9 mouse cellular contexts compared by ENCODE assay signal in the genomic region with DNA sequence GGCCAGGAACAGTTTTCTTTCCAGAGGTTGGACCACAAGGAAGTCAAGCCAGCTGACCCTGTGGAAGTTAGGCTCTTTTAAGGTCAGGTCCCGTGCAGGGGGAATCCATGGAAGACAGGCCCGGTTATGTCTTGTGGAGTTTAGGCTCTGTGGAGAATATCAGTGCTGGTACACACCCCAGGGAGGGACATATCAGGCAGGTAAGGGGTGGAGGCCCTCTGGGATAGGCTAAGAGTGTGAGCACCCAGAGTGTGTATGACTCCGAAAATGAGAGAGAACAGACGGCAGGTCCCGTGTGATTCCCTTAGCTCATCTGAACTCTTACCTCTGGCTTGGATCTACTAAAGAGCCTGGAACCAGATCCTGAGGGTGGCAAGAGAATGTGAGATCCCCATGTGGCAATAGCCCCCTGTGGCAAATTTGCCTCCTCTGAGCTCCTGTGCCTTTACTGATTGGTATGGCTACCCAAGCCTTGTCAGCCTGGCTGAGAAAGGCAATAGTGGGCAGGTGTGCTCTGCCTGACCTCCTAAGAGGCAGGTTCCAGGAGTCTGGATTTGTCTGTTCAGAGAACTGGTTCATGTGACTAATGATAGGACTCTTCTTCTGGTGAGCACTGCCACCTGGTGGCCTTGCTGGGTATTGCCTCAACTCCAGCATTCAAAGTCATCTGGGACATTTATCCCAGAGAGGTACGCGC. TPM values are rescaled to one million over a fixed set of nuclear protein-coding genes. Genes with fewer than 3 reads are reported as not detected.
A peak's percentile ranks its signal among the peaks of the same experiment; 100 is the strongest.
DNase-seq lines count a peak whose midpoint lies in the region; ATAC-seq and TF ChIP-seq lines count a peak whose summit lies in the region.
"Had no signal": no experiment of that assay in that cellular context is flagged by ENCODE, and none has a peak within 500 bp of the region (broad histone marks: within the 10 kb centered on the region; RNA-seq: fewer than 3 reads in every experiment).

No protein-coding gene starts in this region.

- H3K9ac ChIP-seq in lung, embryonic 14.5 days, result no peak overlapping the region
- H3K9ac ChIP-seq: heart, embryonic 13.5 days had no signal

- DNase-seq in CD8-positive naive resting alpha-beta T cell, adult 2 months (ENCODE audit: low read depth in 2 of 2, low spot score in 2 of 2), result peak; percentile 37 to 60
- DNase-seq in heart, postnatal 14 days, result peak; percentile 77 to 86
- DNase-seq in layer of hippocampus, adult 2 months (ENCODE audit: low spot score in 2 of 2), result peak; percentile 84 to 90
- peak; percentile 90 for DNase-seq in lung, embryonic 14.5 days
- DNase-seq in ovary, postnatal 10 days (ENCODE audit: low spot score), result peak; percentile 52
- peak; percentile 69 for DNase-seq in thymus, adult 2 months

- no peaks in the 10 kb centered on the region for H3K27me3 ChIP-seq in lung, embryonic 14.5 days (ENCODE audit: insufficient read depth, low read length)
- H3K27me3 ChIP-seq in thymus, adult 2 months (ENCODE audit: control insufficient read depth, insufficient read depth, low read length), result no peaks in the 10 kb centered on the region

- TF ChIP-seq CTCF in bone marrow macrophage, adult 2 months (IDR thresholded peaks at IDR 0.05; ENCODE audit: low read depth, low read length), result peak; percentile 83
- TF ChIP-seq CTCF in layer of hippocampus, adult 2 months (conservative IDR thresholded peaks at IDR 0.05), result peak; percentile 98
- peak; percentile 92 for TF ChIP-seq CTCF in lung, embryonic 14.5 days (IDR thresholded peaks at IDR 0.05; ENCODE audit: low read depth)
- TF ChIP-seq CTCF in thymus, adult 2 months (IDR thresholded peaks at IDR 0.05; ENCODE audit: borderline replicate concordance, control insufficient read depth, extremely low read depth, insufficient read depth, low read length, poor library complexity), result peak; percentile 47; the same call in 1 of the 2 replicates

- H3K4me3 ChIP-seq in bone marrow macrophage, adult 2 months (ENCODE audit: insufficient read depth, low read length), result no peak overlapping the region
- no peak overlapping the region for H3K4me3 ChIP-seq in layer of hippocampus, adult 2 months
- H3K4me3 ChIP-seq in lung, embryonic 14.5 days (ENCODE audit: low read depth, low read length), result no peak overlapping the region
- H3K4me3 ChIP-seq in thymus, adult 2 months (ENCODE audit: control insufficient read depth, insufficient read depth, low read length), result no peak overlapping the region
- H3K4me3 ChIP-seq: heart, embryonic 13.5 days had no signal

- intact Hi-C loops in heart, postnatal 14 days (cut with DNase I), result loop anchor here (1.0 kb wide), 1 partner anchor 76 kb away; no protein-coding TSS in a partner anchor

- ATAC-seq in erythroid progenitor cell, adult 5-6 weeks (replicated peaks; ENCODE audit: low FRiP score, poor library complexity, severe bottlenecking), result peak; percentile 59
- ATAC-seq in lung, embryonic 14.5 days (ENCODE audit: insufficient read depth), result peak; percentile 56

- H3K4me1 ChIP-seq in bone marrow macrophage, adult 2 months (ENCODE audit: control insufficient read depth, insufficient read depth, low read length), result no peaks in the 10 kb centered on the region
- no peaks in the 10 kb centered on the region for H3K4me1 ChIP-seq in lung, embryonic 14.5 days (ENCODE audit: insufficient read depth)
- no peaks in the 10 kb centered on the region for H3K4me1 ChIP-seq in thymus, adult 2 months (replicated peaks; ENCODE audit: control insufficient read depth, insufficient read depth, low read length)
- H3K4me1 ChIP-seq: heart, embryonic 13.5 days had no signal

- WGBS in lung, embryonic 14.5 days, result 59% methylated on average over 7 of the region's 7 CpGs
- 65% methylated on average over 7 of the region's 7 CpGs for WGBS in thymus, adult 2 months

- H3K27ac ChIP-seq in bone marrow macrophage, adult 2 months (ENCODE audit: insufficient read depth, low read depth, low read length), result no peak overlapping the region
- H3K27ac ChIP-seq in layer of hippocampus, adult 2 months, result peak overlapping the region; percentile 40; the same call in 1 of the 2 replicates
- H3K27ac ChIP-seq in lung, embryonic 14.5 days (ENCODE audit: low read depth), result no peak overlapping the region
- no peak overlapping the region for H3K27ac ChIP-seq in thymus, adult 2 months (ENCODE audit: control insufficient read depth, insufficient read depth, low read length)
- H3K27ac ChIP-seq: heart, embryonic 13.5 days had no signal

- H3K9me3 ChIP-seq in lung, embryonic 14.5 days (ENCODE audit: low read depth, low read length), result no peaks in the 10 kb centered on the region
- H3K9me3 ChIP-seq: heart, embryonic 13.5 days had no signal

- no peaks in the 10 kb centered on the region for H3K36me3 ChIP-seq in lung, embryonic 14.5 days (ENCODE audit: insufficient read depth)
- no peaks in the 10 kb centered on the region for H3K36me3 ChIP-seq in thymus, adult 2 months (ENCODE audit: control insufficient read depth, insufficient read depth, low read length)
- H3K36me3 ChIP-seq: heart, embryonic 13.5 days had no signal

- H3K4me2 ChIP-seq in lung, embryonic 14.5 days, result no peak overlapping the region
- H3K4me2 ChIP-seq: heart, embryonic 13.5 days had no signal

- TF ChIP-seq POLR2A in bone marrow macrophage, adult 2 months (IDR thresholded peaks at IDR 0.05; ENCODE audit: borderline replicate concordance, low read depth, low read length), result no peak
- no peak for TF ChIP-seq POLR2A in thymus, adult 2 months (IDR thresholded peaks at IDR 0.05; ENCODE audit: control insufficient read depth, extremely low read depth, insufficient read depth, low read length, poor library complexity)

RNA-seq across cellular contexts. Expression of a gene that starts 28.5 kb away (rescaled TPM):
- polyA plus RNA-seq in bone marrow macrophage, adult 2 months (2012; ENCODE audit: insufficient read depth, insufficient read length, missing spikeins), result not detected in 2 replicates
- total RNA-seq in erythroid progenitor cell, adult 5-6 weeks (2015; ENCODE audit: low replicate concordance), result not detected in 2 replicates
- total RNA-seq in erythroid progenitor cell, adult 5-6 weeks (2017; ENCODE audit: low replicate concordance), result not detected in 2 replicates
- total RNA-seq in heart, postnatal 14 days (2021), result under 1 TPM in 1 of 2 experiments, not detected in 1; 0.17 TPM
- total RNA-seq in layer of hippocampus, adult 2 months (2021), result 10 to 100 TPM; 14.1 to 15.7 TPM
- 0.55 and 1.3 TPM in 2 replicates for polyA plus RNA-seq in lung, embryonic 14.5 days (2014; fragmentation: Nextera tagmentation; extraction: Ambion mirVana)
- polyA plus RNA-seq in thymus, adult 2 months (2012; rRNA removed), result 0.18 and 0.27 TPM in 2 replicates

Comparison
In these comparisons a context has a peak if more than half of its experiments do, and no peak if none do; other contexts are left out.
1. CTCF ChIP-seq: peak in every context shown above with its lines; median percentile 98 in layer of hippocampus, adult 2 months; 92 in lung, embryonic 14.5 days; 83 in bone marrow macrophage, adult 2 months; 47 in thymus, adult 2 months.
2. RNA of a gene that starts 28.5 kb away (total RNA-seq): 14.1 to 15.7 TPM in layer of hippocampus, adult 2 months; 0.17 TPM in heart, postnatal 14 days and not detected in erythroid progenitor cell, adult 5-6 weeks; every median in the first group is over 10 times any median in the second.
3. Peak in every context shown above with its lines, with median percentiles within 50 percentile points of each other: DNase-seq.